Mouse (Mus musculus): ENCODE results near the gene Dstyk. TPM values are rescaled to one million over a fixed set of nuclear protein-coding genes. Genes with fewer than 3 reads are reported as not detected.
A peak's percentile ranks its signal among the peaks of the same experiment; 100 is the strongest.

Gene Dstyk
- polyA plus RNA-seq, 1 experiment from 2014 or later = 11.4 TPM

DNA sequence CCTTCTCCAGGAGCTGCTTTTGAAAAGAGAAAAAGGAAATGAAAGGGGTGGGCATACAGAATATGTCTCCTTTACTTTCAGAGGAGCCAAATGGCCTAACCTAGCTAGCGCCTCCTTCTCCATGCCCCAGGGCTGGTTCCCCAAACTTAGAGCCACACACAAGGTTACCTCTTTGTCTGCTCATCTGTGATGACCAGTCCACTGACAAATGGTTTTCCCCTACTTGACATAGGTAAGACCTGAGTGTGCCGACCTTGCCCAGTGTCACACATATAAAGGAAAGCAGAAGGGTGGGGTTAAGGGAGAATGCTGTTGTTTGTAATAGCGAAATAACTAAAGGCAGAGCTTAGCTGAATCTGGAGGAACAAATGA, 42.5 kb upstream of the Dstyk start:
- DNase-seq (ENCODE audit: low spot score) = no peak
- no peak overlapping the region for H3K9ac ChIP-seq (ENCODE audit: low read length)
- H3K27ac ChIP-seq (ENCODE audit: low read depth) = no peak overlapping the region
- no peak overlapping the region for H3K4me3 ChIP-seq (ENCODE audit: low read depth, low read length)
- no peaks in the 10 kb centered on the region for H3K27me3 ChIP-seq (replicated peaks; ENCODE audit: control insufficient read depth, insufficient read depth, low read length)
- ATAC-seq (replicated peaks; ENCODE audit: low FRiP score, low TSS enrichment, low read depth) = no peak
- H3K4me1 ChIP-seq (replicated peaks; ENCODE audit: control insufficient read depth, insufficient read depth, low read length) = peaks cover 48% of the 10 kb centered on the region
- H3K4me2 ChIP-seq (ENCODE audit: low read length) = no peak overlapping the region
- no peaks in the 10 kb centered on the region for H3K9me3 ChIP-seq (ENCODE audit: control insufficient read depth, low read length)
- WGBS = 65% methylated on average over 3 of the region's 3 CpGs
- H3K36me3 ChIP-seq (ENCODE audit: control insufficient read depth, insufficient read depth, low read length) = peaks cover 24% of the 10 kb centered on the region

GRCm38 (mm10) chr1:132375256-132375655, 42.1 kb upstream of the Dstyk start:
- ATAC-seq (replicated peaks; ENCODE audit: low FRiP score, low TSS enrichment, low read depth) (0 out of 2 replicates have a peak, but pooled peaks have one; percentile 26), DNase-seq (ENCODE audit: low spot score) (no peak)
- 33% methylated on average over 4 of the region's 4 CpGs for WGBS
- no peaks in the 10 kb centered on the region for H3K27me3 ChIP-seq (replicated peaks; ENCODE audit: control insufficient read depth, insufficient read depth, low read length)
- no peak overlapping the region for H3K27ac ChIP-seq (ENCODE audit: low read depth)
- no peak overlapping the region for H3K4me3 ChIP-seq (ENCODE audit: low read depth, low read length)
- H3K9me3 ChIP-seq (ENCODE audit: control insufficient read depth, low read length) = no peaks in the 10 kb centered on the region
- no peak overlapping the region for H3K4me2 ChIP-seq (ENCODE audit: low read length)
- H3K4me1 ChIP-seq (replicated peaks; ENCODE audit: control insufficient read depth, insufficient read depth, low read length) = peaks cover 48% of the 10 kb centered on the region
- peaks cover 28% of the 10 kb centered on the region for H3K36me3 ChIP-seq (ENCODE audit: control insufficient read depth, insufficient read depth, low read length)
- no peak overlapping the region for H3K9ac ChIP-seq (ENCODE audit: low read length)

DNA sequence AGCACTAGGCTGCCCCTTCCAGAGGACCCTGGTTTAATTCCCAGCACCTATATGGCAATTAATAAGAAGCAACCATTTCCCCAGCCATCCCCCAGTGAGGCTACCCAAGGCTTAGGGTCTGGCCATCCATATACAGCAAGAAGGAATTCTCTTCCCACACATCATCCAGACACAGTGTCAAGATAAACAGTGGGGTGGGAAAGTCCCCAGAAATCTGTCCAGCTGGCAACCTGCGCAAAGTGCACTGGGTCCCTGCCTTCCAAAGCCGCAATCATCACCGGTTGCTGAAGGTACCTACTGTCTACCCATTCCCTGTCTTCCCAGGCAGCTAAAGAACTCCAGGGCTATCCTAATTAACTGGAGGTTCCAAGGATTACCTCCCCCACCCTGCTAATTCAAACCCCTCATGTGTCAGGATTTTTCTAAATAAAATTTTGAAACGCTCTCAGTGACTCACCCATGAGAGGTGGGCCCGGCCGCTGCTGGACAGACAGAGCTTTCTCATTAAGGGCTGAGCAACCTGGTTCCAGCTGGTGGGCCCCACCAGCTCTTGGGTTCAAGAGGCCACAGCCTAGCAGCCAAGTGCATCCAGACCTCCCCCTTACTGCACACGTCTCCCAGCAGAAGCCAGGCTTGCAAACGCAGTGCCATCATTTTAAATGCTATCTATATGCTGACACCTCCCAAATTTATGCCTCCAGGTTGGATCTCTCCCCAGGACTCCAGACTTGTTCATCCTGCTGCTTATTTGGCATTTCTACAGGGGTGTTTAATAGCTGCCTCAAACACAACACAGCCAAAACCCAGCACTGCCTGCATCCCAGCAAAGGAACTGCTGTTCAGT, 40.9 kb upstream of the Dstyk start:
- Histone ChIP-seq H3K9me3 (ENCODE audit: control insufficient read depth, low read length) (no peaks in the 10 kb centered on the region), H3K27me3 (replicated peaks; ENCODE audit: control insufficient read depth, insufficient read depth, low read length) (no peaks in the 10 kb centered on the region), H3K27ac (ENCODE audit: low read depth) (0 out of 2 replicates have a peak overlapping the region, but pooled peaks have one; percentile 13), H3K4me3 (ENCODE audit: low read depth, low read length) (no peak overlapping the region), H3K4me2 (ENCODE audit: low read length) (no peak overlapping the region), H3K4me1 (replicated peaks; ENCODE audit: control insufficient read depth, insufficient read depth, low read length) (peaks cover 48% of the 10 kb centered on the region), H3K36me3 (ENCODE audit: control insufficient read depth, insufficient read depth, low read length) (peaks cover 39% of the 10 kb centered on the region), H3K9ac (ENCODE audit: low read length) (no peak overlapping the region; the same call in 1 of the 2 replicates)
- WGBS = 52% methylated on average over 8 of the region's 8 CpGs
- no peak for ATAC-seq (replicated peaks; ENCODE audit: low FRiP score, low TSS enrichment, low read depth)
- no peak for DNase-seq (ENCODE audit: low spot score)

- ATAC-seq (replicated peaks; ENCODE audit: low FRiP score, low TSS enrichment, low read depth) = no peak
- Histone ChIP-seq H3K4me3 (ENCODE audit: low read depth, low read length) (no peak overlapping the region), H3K9ac (ENCODE audit: low read length) (no peak overlapping the region; the same call in 1 of the 2 replicates), H3K36me3 (ENCODE audit: control insufficient read depth, insufficient read depth, low read length) (peaks cover 42% of the 10 kb centered on the region), H3K27me3 (replicated peaks; ENCODE audit: control insufficient read depth, insufficient read depth, low read length) (no peaks in the 10 kb centered on the region), H3K4me2 (ENCODE audit: low read length) (no peak overlapping the region), H3K4me1 (replicated peaks; ENCODE audit: control insufficient read depth, insufficient read depth, low read length) (peaks cover 47% of the 10 kb centered on the region), H3K27ac (ENCODE audit: low read depth) (0 out of 2 replicates have a peak overlapping the region, but pooled peaks have one; percentile 13), H3K9me3 (ENCODE audit: control insufficient read depth, low read length) (no peaks in the 10 kb centered on the region)
- no peak for DNase-seq (ENCODE audit: low spot score)
- 48% methylated on average over 7 of the region's 7 CpGs for WGBS
Measured at GRCm38 (mm10) chr1:132377055-132377365, 40.3 kb upstream of the Dstyk start.

GRCm38 (mm10) chr1:132377811-132378210, 39.5 kb upstream of the Dstyk start:
- 75% methylated on average over 3 of the region's 3 CpGs for WGBS
- Histone ChIP-seq H3K9ac (ENCODE audit: low read length) (no peak overlapping the region), H3K27me3 (replicated peaks; ENCODE audit: control insufficient read depth, insufficient read depth, low read length) (no peaks in the 10 kb centered on the region), H3K4me3 (ENCODE audit: low read depth, low read length) (no peak overlapping the region), H3K36me3 (ENCODE audit: control insufficient read depth, insufficient read depth, low read length) (peaks cover 37% of the 10 kb centered on the region), H3K9me3 (ENCODE audit: control insufficient read depth, low read length) (no peaks in the 10 kb centered on the region), H3K4me1 (replicated peaks; ENCODE audit: control insufficient read depth, insufficient read depth, low read length) (peaks cover 40% of the 10 kb centered on the region), H3K27ac (ENCODE audit: low read depth) (no peak overlapping the region), H3K4me2 (ENCODE audit: low read length) (no peak overlapping the region)
- no peak for ATAC-seq (replicated peaks; ENCODE audit: low FRiP score, low TSS enrichment, low read depth)
- no peak for DNase-seq (ENCODE audit: low spot score)

DNA sequence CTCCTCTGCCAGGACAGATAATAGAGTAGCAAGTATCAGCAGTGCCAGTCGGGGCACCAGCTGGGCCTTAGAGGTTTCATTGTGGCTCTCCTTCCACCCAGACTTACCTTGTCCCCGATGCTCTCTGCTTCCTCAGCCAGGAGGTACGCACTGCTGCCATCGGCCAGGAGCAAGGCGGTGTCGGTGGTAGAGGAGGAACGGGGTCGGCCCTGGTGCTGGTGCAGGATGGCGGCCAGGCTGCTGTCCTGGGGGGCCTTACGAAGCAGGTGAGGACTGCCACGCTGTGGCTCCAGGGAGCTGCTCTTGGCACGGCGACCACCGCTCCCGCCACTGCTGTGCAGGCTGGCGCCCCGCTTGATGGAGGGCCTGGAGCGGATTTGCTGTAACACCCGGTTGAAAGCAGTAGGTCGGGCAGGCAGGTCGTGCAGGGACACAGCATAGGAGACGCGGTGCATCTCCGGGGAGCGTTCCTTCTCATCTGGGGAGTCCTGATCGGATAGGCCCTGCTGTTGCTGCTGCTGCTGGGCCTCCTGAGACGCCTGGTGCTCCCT, 36.7 kb upstream of the Dstyk start:
- Histone ChIP-seq H3K4me3 (ENCODE audit: low read depth, low read length) (no peak overlapping the region), H3K36me3 (ENCODE audit: control insufficient read depth, insufficient read depth, low read length) (peaks cover 36% of the 10 kb centered on the region), H3K27ac (ENCODE audit: low read depth) (no peak overlapping the region), H3K4me1 (replicated peaks; ENCODE audit: control insufficient read depth, insufficient read depth, low read length) (peaks cover 29% of the 10 kb centered on the region), H3K4me2 (ENCODE audit: low read length) (no peak overlapping the region), H3K27me3 (replicated peaks; ENCODE audit: control insufficient read depth, insufficient read depth, low read length) (no peaks in the 10 kb centered on the region), H3K9ac (ENCODE audit: low read length) (no peak overlapping the region), H3K9me3 (ENCODE audit: control insufficient read depth, low read length) (no peaks in the 10 kb centered on the region)
- DNase-seq (ENCODE audit: low spot score) (no peak), ATAC-seq (replicated peaks; ENCODE audit: low FRiP score, low TSS enrichment, low read depth) (no peak)
- 85% methylated on average over 27 of the region's 27 CpGs for WGBS

DNA sequence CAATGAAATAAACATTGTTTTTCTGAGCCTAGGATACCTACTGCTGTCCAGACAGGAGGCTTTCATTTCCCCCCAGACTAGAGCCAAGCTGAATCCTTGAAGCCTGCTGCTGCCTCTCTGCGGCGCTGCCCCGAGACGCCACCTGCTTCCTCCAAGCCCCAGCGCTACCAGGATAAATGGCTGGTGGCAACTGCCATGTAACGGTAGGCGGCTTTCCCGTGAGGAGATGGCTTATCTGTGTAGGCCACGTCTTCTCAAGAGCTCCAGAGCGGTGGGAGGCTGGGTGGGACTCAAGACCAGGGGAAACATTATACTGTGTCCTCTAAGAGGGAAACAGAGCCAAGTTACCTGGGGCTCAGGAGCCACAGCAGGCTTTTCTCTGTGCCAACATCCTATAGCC, 35.4 kb upstream of the Dstyk start:
- Histone ChIP-seq H3K27me3 (replicated peaks; ENCODE audit: control insufficient read depth, insufficient read depth, low read length) (no peaks in the 10 kb centered on the region), H3K36me3 (ENCODE audit: control insufficient read depth, insufficient read depth, low read length) (peaks cover 36% of the 10 kb centered on the region), H3K27ac (ENCODE audit: low read depth) (no peak overlapping the region), H3K4me1 (replicated peaks; ENCODE audit: control insufficient read depth, insufficient read depth, low read length) (peaks cover 22% of the 10 kb centered on the region), H3K4me2 (ENCODE audit: low read length) (no peak overlapping the region), H3K9ac (ENCODE audit: low read length) (no peak overlapping the region), H3K9me3 (ENCODE audit: control insufficient read depth, low read length) (no peaks in the 10 kb centered on the region), H3K4me3 (ENCODE audit: low read depth, low read length) (no peak overlapping the region)
- 74% methylated on average over 10 of the region's 10 CpGs for WGBS
- ATAC-seq (replicated peaks; ENCODE audit: low FRiP score, low TSS enrichment, low read depth) = no peak
- no peak for DNase-seq (ENCODE audit: low spot score)

DNA sequence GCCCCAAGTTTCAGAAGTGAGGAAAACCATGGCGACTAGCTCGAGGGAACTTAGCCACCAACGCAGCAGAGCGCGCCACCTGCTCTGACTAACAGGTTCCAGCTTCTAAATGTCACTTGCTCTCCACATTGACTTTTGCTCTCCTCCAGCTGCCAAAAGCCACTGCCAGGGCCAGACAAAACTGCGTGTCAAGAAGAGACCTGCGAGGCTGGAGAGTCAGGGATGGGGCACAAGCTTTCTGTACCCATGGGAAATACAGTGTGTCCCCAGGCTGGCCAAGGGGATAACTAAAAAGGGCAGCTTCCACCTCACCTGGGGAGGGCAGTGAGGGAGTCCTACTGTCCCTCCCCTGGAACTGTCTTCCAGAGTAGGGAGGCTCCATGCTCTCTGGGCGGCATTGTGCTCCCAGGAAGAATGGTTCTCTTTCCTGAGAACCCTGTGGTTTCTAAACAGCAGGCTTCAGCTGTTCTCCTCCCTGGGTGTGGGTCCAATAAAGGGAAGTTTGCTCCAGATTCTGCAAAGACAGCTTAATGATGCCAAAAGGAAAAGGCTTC, 33.3 kb upstream of the Dstyk start:
- H3K4me3 ChIP-seq (ENCODE audit: low read depth, low read length) = no peak overlapping the region
- H3K9me3 ChIP-seq (ENCODE audit: control insufficient read depth, low read length) = no peaks in the 10 kb centered on the region
- H3K27me3 ChIP-seq (replicated peaks; ENCODE audit: control insufficient read depth, insufficient read depth, low read length) = no peaks in the 10 kb centered on the region
- H3K4me1 ChIP-seq (replicated peaks; ENCODE audit: control insufficient read depth, insufficient read depth, low read length) = peaks cover 25% of the 10 kb centered on the region
- DNase-seq (ENCODE audit: low spot score) (no peak), ATAC-seq (replicated peaks; ENCODE audit: low FRiP score, low TSS enrichment, low read depth) (no peak)
- H3K4me2 ChIP-seq (ENCODE audit: low read length) = no peak overlapping the region
- H3K9ac ChIP-seq (ENCODE audit: low read length) = no peak overlapping the region
- WGBS = 92% methylated on average over 8 of the region's 8 CpGs
- H3K36me3 ChIP-seq (ENCODE audit: control insufficient read depth, insufficient read depth, low read length) = peaks cover 26% of the 10 kb centered on the region
- no peak overlapping the region for H3K27ac ChIP-seq (ENCODE audit: low read depth)
